Mouse (Mus musculus) midbrain, embryonic 11.5 days (tissue): ENCODE measurements around the gene Lrig1. TPM values are rescaled to one million over a fixed set of nuclear protein-coding genes. Genes with fewer than 3 reads are reported as not detected.

Source experiments
- ATAC-seq: fragments of 200-750 bp; cut with Nextera tagmentation; 2 replicates; pipeline ENCODE4 v1.8.0; 2017; ENCODE audit warnings: moderate TSS enrichment, moderate library complexity; ENCODE audit not compliant: low FRiP score
- DNase-seq: peaks from one replicate; pipeline ENCODE4 v3.0.0; 2015; ENCODE audit warnings: low spot score; ENCODE audit errors: missing footprints
- H3K27ac ChIP-seq: fragments of 300-500 bp; sonication (generic); 2 replicates; pipeline ENCODE4 v1.5.1; 2014; ENCODE audit warnings: low read depth, low read length
- H3K27me3 ChIP-seq: fragments of 300-500 bp; sonication (generic); 2 replicates; pipeline ENCODE4 v1.6.1; 2014; ENCODE audit warnings: mild to moderate bottlenecking, low read length, moderate library complexity, mixed read lengths; ENCODE audit not compliant: control insufficient read depth, insufficient read depth
- H3K36me3 ChIP-seq: fragments of 300-500 bp; sonication (generic); 2 replicates; pipeline ENCODE4 v1.6.1; 2014; ENCODE audit warnings: mild to moderate bottlenecking, low read length, moderate library complexity, mixed read lengths; ENCODE audit not compliant: control insufficient read depth, insufficient read depth
- H3K4me1 ChIP-seq: fragments of 300-500 bp; sonication (generic); 2 replicates; pipeline ENCODE4 v1.6.1; 2014; ENCODE audit warnings: low read length; ENCODE audit not compliant: control insufficient read depth, insufficient read depth
- H3K4me2 ChIP-seq: fragments of 300-500 bp; sonication (generic); 2 replicates; pipeline ENCODE4 v1.6.1; 2014; ENCODE audit warnings: mild to moderate bottlenecking, moderate library complexity
- H3K4me3 ChIP-seq: fragments of 300-500 bp; sonication (generic); 2 replicates; pipeline ENCODE4 v1.5.1; 2014; ENCODE audit warnings: low read depth, low read length
- H3K9ac ChIP-seq: fragments of 300-500 bp; sonication (generic); 2 replicates; pipeline ENCODE4 v1.6.1; 2014; ENCODE audit warnings: low read length
- H3K9me3 ChIP-seq: fragments of 300-500 bp; sonication (generic); 2 replicates; pipeline ENCODE4 v1.6.1; 2016; ENCODE audit warnings: low read length; ENCODE audit not compliant: control insufficient read depth
- WGBS: fragments of 180-500 bp; shearing (Covaris S2); extraction: QIAGEN DNeasy Blood & Tissue Kit; methylation state at CpG from one replicate; pipeline ENCODE4 v1.1.7; 2014; 5-methylcytosine and 5-hydroxymethylcytosine counted together
- polyA plus RNA-seq: library from polyadenylated mRNA; unstranded; fragments of >200 nt; fragmentation: Nextera tagmentation; extraction: Ambion mirVana; gene quantifications from 2 replicates; pipeline ENCODE4 v1.2.1, GENCODE M21; 2014

Lrig1 gene
- polyA plus RNA-seq, 1 experiment from 2014 or later, result 17.4 TPM

GRCm38 (mm10) chr6:94659886-94660333 lies 40.0 kb downstream of the Lrig1 start:
- Histone ChIP-seq H3K9ac (no peak overlapping the region), H3K4me3 (no peak overlapping the region), H3K27ac (no peak overlapping the region), H3K9me3 (no peaks in the 10 kb centered on the region), H3K4me2 (no peak overlapping the region), H3K27me3 (no peaks in the 10 kb centered on the region), H3K36me3 (peaks cover 4% of the 10 kb centered on the region; the same call in 1 of the 2 replicates), H3K4me1 (peaks cover 5% of the 10 kb centered on the region; the same call in 1 of the 2 replicates)
- WGBS, result 85% methylated on average over 4 of the region's 4 CpGs
- ATAC-seq (no peak), DNase-seq (no peak)

GRCm38 (mm10) chr6:94658136-94658480 lies 41.9 kb downstream of the Lrig1 start:
- DNase-seq (no peak), ATAC-seq (no peak)
- WGBS, result 76% methylated on average over 6 of the region's 6 CpGs
- no peaks in the 10 kb centered on the region for H3K27me3 ChIP-seq
- peaks cover 4% of the 10 kb centered on the region; the same call in 1 of the 2 replicates for H3K36me3 ChIP-seq
- no peak overlapping the region for H3K4me3 ChIP-seq
- peaks cover 5% of the 10 kb centered on the region for H3K4me1 ChIP-seq
- no peaks in the 10 kb centered on the region for H3K9me3 ChIP-seq
- no peak overlapping the region for H3K4me2 ChIP-seq
- no peak overlapping the region for H3K27ac ChIP-seq
- no peak overlapping the region for H3K9ac ChIP-seq

- H3K4me3 ChIP-seq, result no peak overlapping the region
- no peaks in the 10 kb centered on the region for H3K9me3 ChIP-seq
- no peak overlapping the region for H3K9ac ChIP-seq
- H3K4me1 ChIP-seq, result peaks cover 8% of the 10 kb centered on the region
- WGBS, result 85% methylated on average over 12 of the region's 12 CpGs
- H3K27me3 ChIP-seq, result no peaks in the 10 kb centered on the region
- ATAC-seq, result no peak
- peaks cover 4% of the 10 kb centered on the region; the same call in 1 of the 2 replicates for H3K36me3 ChIP-seq
- H3K4me2 ChIP-seq, result no peak overlapping the region
- no peak overlapping the region for H3K27ac ChIP-seq
- DNase-seq, result no peak
These were observed 42.5 kb downstream of the Lrig1 start for GRCm38 (mm10) chr6:94657204-94658135.

GRCm38 (mm10) chr6:94655818-94656478 lies 44.0 kb downstream of the Lrig1 start:
- Histone ChIP-seq H3K36me3 (peaks cover 4% of the 10 kb centered on the region; the same call in 1 of the 2 replicates), H3K27me3 (no peaks in the 10 kb centered on the region), H3K4me2 (no peak overlapping the region), H3K9ac (no peak overlapping the region), H3K4me3 (no peak overlapping the region), H3K27ac (no peak overlapping the region), H3K9me3 (no peaks in the 10 kb centered on the region), H3K4me1 (peaks cover 11% of the 10 kb centered on the region)
- DNase-seq (no peak), ATAC-seq (no peak)
- 51% methylated on average over 5 of the region's 5 CpGs for WGBS

GRCm38 (mm10) chr6:94653388-94654316 lies 46.3 kb downstream of the Lrig1 start:
- no peak overlapping the region for H3K9ac ChIP-seq
- DNase-seq (no peak), ATAC-seq (no peak)
- no peaks in the 10 kb centered on the region for H3K27me3 ChIP-seq
- H3K36me3 ChIP-seq, result no peaks in the 10 kb centered on the region
- H3K4me1 ChIP-seq, result peaks cover 16% of the 10 kb centered on the region
- H3K4me2 ChIP-seq, result no peak overlapping the region
- WGBS, result 80% methylated on average over 10 of the region's 10 CpGs
- H3K4me3 ChIP-seq, result no peak overlapping the region
- H3K27ac ChIP-seq, result no peak overlapping the region
- no peaks in the 10 kb centered on the region for H3K9me3 ChIP-seq

- H3K36me3 ChIP-seq, result no peaks in the 10 kb centered on the region
- H3K4me3 ChIP-seq, result no peak overlapping the region
- WGBS, result 78% methylated on average over 6 of the region's 6 CpGs
- H3K27ac ChIP-seq, result no peak overlapping the region
- no peaks in the 10 kb centered on the region for H3K9me3 ChIP-seq
- H3K27me3 ChIP-seq, result no peaks in the 10 kb centered on the region
- H3K4me1 ChIP-seq, result peaks cover 25% of the 10 kb centered on the region
- DNase-seq (peak; percentile 69), ATAC-seq (no peak)
- H3K9ac ChIP-seq, result no peak overlapping the region
- H3K4me2 ChIP-seq, result no peak overlapping the region
These were observed 47.2 kb downstream of the Lrig1 start for GRCm38 (mm10) chr6:94652659-94653213.

GRCm38 (mm10) chr6:94651541-94651940 lies 48.4 kb downstream of the Lrig1 start:
- Histone ChIP-seq H3K36me3 (no peaks in the 10 kb centered on the region), H3K27ac (no peak overlapping the region), H3K4me2 (no peak overlapping the region), H3K9ac (no peak overlapping the region), H3K27me3 (no peaks in the 10 kb centered on the region), H3K4me3 (no peak overlapping the region), H3K9me3 (no peaks in the 10 kb centered on the region), H3K4me1 (peaks cover 30% of the 10 kb centered on the region)
- ATAC-seq, result no peak
- DNase-seq, result no peak
- WGBS, result 87% methylated on average over 17 of the region's 17 CpGs

GRCm38 (mm10) chr6:94649637-94650036 lies 50.3 kb downstream of the Lrig1 start:
- no peaks in the 10 kb centered on the region for H3K9me3 ChIP-seq
- no peaks in the 10 kb centered on the region for H3K36me3 ChIP-seq
- H3K4me2 ChIP-seq, result no peak overlapping the region
- H3K4me1 ChIP-seq, result peaks cover 24% of the 10 kb centered on the region
- no peak for ATAC-seq
- H3K4me3 ChIP-seq, result no peak overlapping the region
- H3K27ac ChIP-seq, result no peak overlapping the region
- 69% methylated on average over 1 of the region's 1 CpGs for WGBS
- H3K27me3 ChIP-seq, result no peaks in the 10 kb centered on the region
- H3K9ac ChIP-seq, result no peak overlapping the region
- no peak for DNase-seq
